Comparison of ENCODE assay signal across 7 mouse cellular contexts in the genomic region with DNA sequence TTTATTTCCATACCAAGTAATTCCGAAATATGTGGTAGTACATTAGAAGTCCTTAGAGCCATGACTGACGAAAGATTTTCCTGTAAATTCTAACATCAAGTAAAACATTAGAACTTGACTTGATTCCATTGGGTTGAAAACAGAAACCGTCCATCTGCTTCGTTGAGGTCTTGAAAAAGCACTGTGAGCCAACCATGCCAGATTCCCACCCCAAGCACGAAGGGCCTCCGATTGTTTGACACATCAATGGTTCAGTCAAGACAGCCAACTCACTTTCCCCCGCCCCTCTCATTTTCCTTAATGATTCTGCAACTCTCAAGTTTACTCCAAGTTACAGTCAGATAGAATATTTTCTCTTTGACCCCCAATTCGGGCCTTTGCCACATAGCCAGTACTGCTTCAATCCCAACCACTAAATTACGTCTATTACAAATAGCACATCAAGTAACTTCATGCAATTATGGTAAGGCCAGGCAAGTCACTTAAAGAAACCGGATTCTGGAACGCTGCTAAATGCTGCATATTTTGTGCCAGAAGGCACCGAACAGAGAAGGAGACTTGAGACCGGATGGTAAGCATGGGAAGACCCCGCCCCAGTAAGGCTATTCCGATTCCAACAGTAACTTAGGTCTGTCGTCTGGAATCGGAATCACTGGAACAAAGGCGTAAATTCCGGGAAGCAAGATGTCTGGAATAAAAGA. TPM values are rescaled to one million over a fixed set of nuclear protein-coding genes. Genes with fewer than 3 reads are reported as not detected.
A peak's percentile ranks its signal among the peaks of the same experiment; 100 is the strongest.
DNase-seq lines count a peak whose midpoint lies in the region; ATAC-seq and TF ChIP-seq lines count a peak whose summit lies in the region.

No protein-coding gene starts in this region.

- H3K36me3 ChIP-seq in forebrain, embryonic 16.5 days (ENCODE audit: control insufficient read depth, insufficient read depth) = no peaks in the 10 kb centered on the region
- H3K36me3 ChIP-seq in midbrain, embryonic 11.5 days (ENCODE audit: control insufficient read depth, insufficient read depth, low read length) = no peaks in the 10 kb centered on the region

- peak overlapping the region; percentile 94 for H3K4me3 ChIP-seq in forebrain, embryonic 16.5 days (replicated peaks; ENCODE audit: low read length)
- peak overlapping the region; percentile 86 for H3K4me3 ChIP-seq in midbrain, embryonic 11.5 days (ENCODE audit: low read depth, low read length)

- peaks cover 16% of the 10 kb centered on the region for H3K4me1 ChIP-seq in forebrain, embryonic 16.5 days (replicated peaks; ENCODE audit: control insufficient read depth, insufficient read depth, low read length)
- peaks cover 6% of the 10 kb centered on the region for H3K4me1 ChIP-seq in midbrain, embryonic 11.5 days (ENCODE audit: control insufficient read depth, insufficient read depth, low read length)

- no peak for ATAC-seq in forebrain, embryonic 16.5 days
- ATAC-seq in midbrain, embryonic 11.5 days (ENCODE audit: low FRiP score) = no peak

- TF ChIP-seq POLR2A in brain, embryonic 14.5 days (IDR thresholded peaks at IDR 0.05; ENCODE audit: borderline replicate concordance, extremely low read depth, insufficient read depth, insufficient read length, poor library complexity, severe bottlenecking) = no peak

- peak; percentile 19 for DNase-seq in right cerebral cortex, adult 18-20 months
- DNase-seq in right cerebral cortex, postnatal 25 days = no peak
- DNase-seq in brain, embryonic 14.5 days (ENCODE audit: low read depth) = peak; percentile 71
- DNase-seq in layer of hippocampus, postnatal 10 days (ENCODE audit: low spot score in 2 of 2) = peak; percentile 23 to 30
- peak; percentile 94 for DNase-seq in midbrain, embryonic 11.5 days (ENCODE audit: low spot score, missing footprints)
- peak; percentile 31 for DNase-seq in thymus, postnatal 14 days

- no peak for TF ChIP-seq CTCF in brain, embryonic 14.5 days (IDR thresholded peaks at IDR 0.05; ENCODE audit: borderline replicate concordance, extremely low read depth, insufficient read depth, insufficient read length)

- no peaks in the 10 kb centered on the region for H3K27me3 ChIP-seq in forebrain, embryonic 16.5 days (replicated peaks; ENCODE audit: control insufficient read depth, insufficient read depth, low read length)
- no peaks in the 10 kb centered on the region for H3K27me3 ChIP-seq in midbrain, embryonic 11.5 days (ENCODE audit: control insufficient read depth, insufficient read depth, low read length)

- WGBS in forebrain, embryonic 16.5 days = 3% methylated on average over 19 of the region's 19 CpGs
- WGBS in midbrain, embryonic 11.5 days = 4% methylated on average over 19 of the region's 19 CpGs

- peak overlapping the region; percentile 97 for H3K27ac ChIP-seq in forebrain, embryonic 16.5 days (ENCODE audit: low read length)
- peak overlapping the region; percentile 91 for H3K27ac ChIP-seq in midbrain, embryonic 11.5 days (ENCODE audit: low read depth, low read length)

- H3K4me2 ChIP-seq in forebrain, embryonic 16.5 days (ENCODE audit: low read length) = peak overlapping the region; percentile 62
- H3K4me2 ChIP-seq in midbrain, embryonic 11.5 days = peak overlapping the region; percentile 74

- H3K9me3 ChIP-seq in forebrain, embryonic 16.5 days (ENCODE audit: control insufficient read depth, low read length) = no peaks in the 10 kb centered on the region
- no peaks in the 10 kb centered on the region; the same call in 1 of the 2 replicates for H3K9me3 ChIP-seq in midbrain, embryonic 11.5 days (ENCODE audit: control insufficient read depth, low read length)

- peak overlapping the region; percentile 87 for H3K9ac ChIP-seq in forebrain, embryonic 16.5 days (replicated peaks; ENCODE audit: low read depth, low read length)
- H3K9ac ChIP-seq in midbrain, embryonic 11.5 days (ENCODE audit: low read length) = peak overlapping the region; percentile 86

RNA-seq across cellular contexts. Expression of a gene that starts 1.1 kb away (rescaled TPM):
- polyA plus RNA-seq in brain, embryonic 14.5 days (2012; rRNA removed) = 140 and 159 TPM in 2 replicates
- polyA plus RNA-seq in forebrain, embryonic 16.5 days (2015; fragmentation: Nextera tagmentation; extraction: Ambion mirVana) = 135 and 155 TPM in 2 replicates
- total RNA-seq in layer of hippocampus, postnatal 10 days (2021) = 100 to 1,000 TPM; 213 to 233 TPM
- 118 and 124 TPM in 2 replicates for polyA plus RNA-seq in midbrain, embryonic 11.5 days (2014; fragmentation: Nextera tagmentation; extraction: Ambion mirVana)

RNA-seq across cellular contexts. Expression of a gene that starts 56.2 kb away (rescaled TPM):
- polyA plus RNA-seq in brain, embryonic 14.5 days (2012; rRNA removed) = 109 and 130 TPM in 2 replicates
- 118 and 122 TPM in 2 replicates for polyA plus RNA-seq in forebrain, embryonic 16.5 days (2015; fragmentation: Nextera tagmentation; extraction: Ambion mirVana)
- 100 to 1,000 TPM; 195 to 196 TPM for total RNA-seq in layer of hippocampus, postnatal 10 days (2021)
- 24.0 and 25.7 TPM in 2 replicates for polyA plus RNA-seq in midbrain, embryonic 11.5 days (2014; fragmentation: Nextera tagmentation; extraction: Ambion mirVana)
